Mouse (Mus musculus) limb, embryonic 14.5 days (tissue): Measurements from ENCODE around the gene 1520401A03Rik. TPM values are rescaled to one million over a fixed set of nuclear protein-coding genes. Genes with fewer than 3 reads are reported as not detected.

Experiments
- ATAC-seq: fragments of 200-750 bp; cut with Nextera tagmentation; 2 replicates; pipeline ENCODE4 v1.8.0; 2017; ENCODE audit warnings: low read depth, moderate number of reproducible peaks, moderate TSS enrichment; ENCODE audit not compliant: low FRiP score
- DNase-seq: peaks from one replicate; pipeline ENCODE4 v3.0.0-alpha.2; 2015; ENCODE audit warnings: low spot score
- H3K27ac ChIP-seq: fragments of 300-500 bp; sonication (generic); replicated peaks from 2 replicates; pipeline ENCODE4 v1.5.1; 2014; ENCODE audit warnings: low read depth, mild to moderate bottlenecking, low read length, moderate library complexity, mixed read lengths
- H3K27me3 ChIP-seq: fragments of 300-500 bp; sonication (generic); 2 replicates; pipeline ENCODE4 v1.6.1; 2014; ENCODE audit warnings: low read length, mixed read lengths; ENCODE audit not compliant: control insufficient read depth, insufficient read depth
- H3K36me3 ChIP-seq: fragments of 300-500 bp; sonication (generic); 2 replicates; pipeline ENCODE4 v1.6.1; 2014; ENCODE audit warnings: mild to moderate bottlenecking, low read length, moderate library complexity, mixed read lengths; ENCODE audit not compliant: control insufficient read depth, insufficient read depth
- H3K4me1 ChIP-seq: fragments of 300-500 bp; sonication (generic); 2 replicates; pipeline ENCODE4 v1.6.1; 2014; ENCODE audit warnings: antibody characterized with exemption, low read length, mixed read lengths; ENCODE audit not compliant: control insufficient read depth, insufficient read depth
- H3K4me2 ChIP-seq: fragments of 300-500 bp; sonication (generic); replicated peaks from 2 replicates; pipeline ENCODE4 v1.6.1; 2014; ENCODE audit warnings: low read depth, mild to moderate bottlenecking, low read length, moderate library complexity; ENCODE audit not compliant: severe bottlenecking
- H3K4me3 ChIP-seq: fragments of 300-500 bp; sonication (generic); replicated peaks from 2 replicates; pipeline ENCODE4 v1.5.1; 2014; ENCODE audit warnings: low read length
- H3K9ac ChIP-seq: fragments of 300-500 bp; sonication (generic); 2 replicates; pipeline ENCODE4 v1.6.1; 2014; ENCODE audit warnings: mild to moderate bottlenecking, low read depth, low read length, moderate library complexity; ENCODE audit not compliant: severe bottlenecking
- H3K9me3 ChIP-seq: fragments of 300-500 bp; sonication (generic); 2 replicates; pipeline ENCODE4 v1.6.1; 2016; ENCODE audit warnings: low read length; ENCODE audit not compliant: control insufficient read depth
- POLR2A ChIP-seq: fragments of 200-500 bp; IDR thresholded peaks from 2 replicates; pipeline ENCODE4 v1.8.0; 2012; ENCODE audit warnings: inconsistent platforms, mild to moderate bottlenecking, moderate library complexity, borderline replicate concordance; ENCODE audit not compliant: insufficient read depth, insufficient read length; ENCODE audit errors: extremely low read depth
- WGBS: fragments of 180-500 bp; shearing (Covaris S2); extraction: QIAGEN DNeasy Blood & Tissue Kit; methylation state at CpG from one replicate; pipeline ENCODE4 v1.1.7; 2014; 5-methylcytosine and 5-hydroxymethylcytosine counted together
- polyA plus RNA-seq, 2 experiments: library from polyadenylated mRNA; depleted of rRNA in 1 of 2; stranded (reverse) in 1 of 2; unstranded in 1 of 2; fragments of >200 nt; fragmentation: Nextera tagmentation in 1 of 2; extraction: Ambion mirVana in 1 of 2; gene quantifications; 2 replicates each; pipeline versions ENCODE4 v1.2.1 to v1.2.3; 2012 to 2014

The 1520401A03Rik gene
- polyA plus RNA-seq, 2 experiments = 1.6 to 4.6 TPM

DNA sequence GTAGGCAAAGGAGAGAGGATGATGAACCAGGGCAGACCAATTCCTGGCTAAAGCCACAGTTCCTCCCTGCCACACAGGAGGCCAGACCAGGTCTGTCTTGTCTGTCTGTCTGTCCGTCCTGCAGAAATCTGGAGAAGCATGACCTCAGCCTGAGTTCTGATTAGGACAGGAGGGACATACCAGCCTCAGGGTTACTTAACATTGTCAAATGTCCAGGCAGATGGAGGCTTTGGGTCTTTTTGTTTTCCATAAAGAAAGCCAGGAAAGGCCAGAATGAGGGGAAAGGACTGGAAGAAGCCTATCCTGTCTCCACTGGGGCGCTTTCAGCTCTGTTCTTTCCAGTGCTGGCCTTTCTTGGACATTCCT, 16.2 kb upstream of the 1520401A03Rik start:
- Histone ChIP-seq H3K4me3 (peak overlapping the region; percentile 8; the same call in 1 of the 2 replicates), H3K4me2 (peak overlapping the region; percentile 98), H3K4me1 (peaks cover 19% of the 10 kb centered on the region), H3K9me3 (no peaks in the 10 kb centered on the region), H3K27me3 (peaks cover 53% of the 10 kb centered on the region), H3K36me3 (0 out of 2 replicates have a peak, but pooled peaks cover 7% of the 10 kb centered on the region), H3K27ac (no peak overlapping the region), H3K9ac (no peak overlapping the region)
- ATAC-seq (no peak), DNase-seq (no peak)
- TF ChIP-seq POLR2A = no peak
- WGBS = 26% methylated on average over 2 of the region's 2 CpGs

- no peaks in the 10 kb centered on the region for H3K9me3 ChIP-seq
- H3K36me3 ChIP-seq = 0 out of 2 replicates have a peak, but pooled peaks cover 9% of the 10 kb centered on the region
- ATAC-seq (no peak), DNase-seq (no peak)
- TF ChIP-seq POLR2A = no peak
- H3K4me2 ChIP-seq = no peak overlapping the region
- H3K9ac ChIP-seq = no peak overlapping the region
- H3K27me3 ChIP-seq = peaks cover 42% of the 10 kb centered on the region
- H3K4me3 ChIP-seq = no peak overlapping the region
- no peak overlapping the region for H3K27ac ChIP-seq
- 64% methylated on average over 15 of the region's 15 CpGs for WGBS
- peaks cover 19% of the 10 kb centered on the region for H3K4me1 ChIP-seq
Observed at GRCm38 (mm10) chr17:23737493-23738445, 15.2 kb upstream of the 1520401A03Rik start.

DNA sequence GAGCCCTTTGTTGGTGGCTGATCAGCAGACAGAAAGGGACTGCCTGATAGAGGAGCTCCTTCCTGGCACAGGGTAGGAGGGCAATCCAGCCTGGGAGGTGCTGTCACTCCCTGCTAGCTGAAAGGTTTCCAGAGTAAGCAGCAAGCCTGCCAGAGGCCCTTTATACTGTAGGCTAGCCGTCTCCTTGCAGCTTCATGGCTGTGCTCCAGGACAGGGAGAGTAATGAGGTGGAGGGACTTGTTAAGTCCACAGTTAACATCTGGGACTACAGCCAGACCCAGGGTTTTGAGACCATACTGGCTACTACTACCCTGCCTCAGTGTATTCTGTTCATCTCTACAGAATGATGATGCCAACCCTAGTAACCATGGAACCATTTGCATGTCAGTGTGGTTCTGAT, 11.8 kb upstream of the 1520401A03Rik start:
- Histone ChIP-seq H3K27ac (no peak overlapping the region), H3K9me3 (no peaks in the 10 kb centered on the region), H3K27me3 (peaks cover 11% of the 10 kb centered on the region; the same call in 1 of the 2 replicates), H3K9ac (no peak overlapping the region), H3K4me2 (no peak overlapping the region), H3K4me1 (peaks cover 4% of the 10 kb centered on the region), H3K4me3 (no peak overlapping the region), H3K36me3 (0 out of 2 replicates have a peak, but pooled peaks cover 9% of the 10 kb centered on the region)
- ATAC-seq (0 out of 2 replicates have a peak, but pooled peaks have one; percentile 13), DNase-seq (peak; percentile 33)
- 67% methylated on average over 1 of the region's 1 CpGs for WGBS
- no peak for TF ChIP-seq POLR2A

DNA sequence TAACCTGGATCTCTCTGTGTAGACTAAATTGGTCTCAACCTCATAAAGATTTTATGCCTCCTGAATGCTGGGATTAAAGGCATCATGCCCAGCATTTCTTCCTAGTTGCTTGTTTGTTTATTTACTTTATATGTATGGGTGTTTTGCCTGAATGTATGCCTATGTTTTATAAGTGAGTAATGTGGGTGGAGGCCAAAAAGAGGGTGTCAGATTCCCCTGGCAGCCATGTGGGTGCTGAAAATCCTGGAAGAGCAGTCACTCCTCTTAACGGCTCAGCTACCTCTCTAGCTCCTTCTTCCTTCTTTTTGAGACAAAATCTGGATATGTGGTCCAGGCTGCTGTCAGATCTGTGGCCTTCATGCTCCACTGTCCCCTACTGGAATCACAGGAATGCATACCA, 7.9 kb upstream of the 1520401A03Rik start:
- no peak overlapping the region for H3K4me3 ChIP-seq
- no peak for TF ChIP-seq POLR2A
- 27% methylated on average over 1 of the region's 1 CpGs for WGBS
- no peak overlapping the region for H3K4me2 ChIP-seq
- H3K27ac ChIP-seq = no peak overlapping the region
- no peak for DNase-seq
- 0 out of 2 replicates have a peak, but pooled peaks cover 9% of the 10 kb centered on the region for H3K36me3 ChIP-seq
- no peak for ATAC-seq
- H3K9me3 ChIP-seq = no peaks in the 10 kb centered on the region
- H3K9ac ChIP-seq = no peak overlapping the region
- no peaks in the 10 kb centered on the region for H3K27me3 ChIP-seq
- H3K4me1 ChIP-seq = peaks cover 5% of the 10 kb centered on the region; the same call in 1 of the 2 replicates

- DNase-seq (peak; percentile 79), ATAC-seq (peak; percentile 77)
Observed at GRCm38 (mm10) chr17:23726758-23727142, 4.2 kb upstream of the 1520401A03Rik start.

More at GRCm38 (mm10) chr17:23726758-23727142, 4.2 kb upstream of the 1520401A03Rik start:
- Histone ChIP-seq H3K36me3 (no peaks in the 10 kb centered on the region), H3K27ac (peak overlapping the region; percentile 61; the same call in 1 of the 2 replicates), H3K9me3 (no peaks in the 10 kb centered on the region), H3K4me1 (peaks cover 6% of the 10 kb centered on the region; the same call in 1 of the 2 replicates), H3K9ac (peak overlapping the region; percentile 75), H3K27me3 (no peaks in the 10 kb centered on the region), H3K4me3 (peak overlapping the region; percentile 87), H3K4me2 (peak overlapping the region; percentile 79)
- under 1% methylated on average over 15 of the region's 20 CpGs for WGBS
- TF ChIP-seq POLR2A = no peak
